Comparison of ENCODE assay signal across 10 mouse cellular contexts in the genomic region with DNA sequence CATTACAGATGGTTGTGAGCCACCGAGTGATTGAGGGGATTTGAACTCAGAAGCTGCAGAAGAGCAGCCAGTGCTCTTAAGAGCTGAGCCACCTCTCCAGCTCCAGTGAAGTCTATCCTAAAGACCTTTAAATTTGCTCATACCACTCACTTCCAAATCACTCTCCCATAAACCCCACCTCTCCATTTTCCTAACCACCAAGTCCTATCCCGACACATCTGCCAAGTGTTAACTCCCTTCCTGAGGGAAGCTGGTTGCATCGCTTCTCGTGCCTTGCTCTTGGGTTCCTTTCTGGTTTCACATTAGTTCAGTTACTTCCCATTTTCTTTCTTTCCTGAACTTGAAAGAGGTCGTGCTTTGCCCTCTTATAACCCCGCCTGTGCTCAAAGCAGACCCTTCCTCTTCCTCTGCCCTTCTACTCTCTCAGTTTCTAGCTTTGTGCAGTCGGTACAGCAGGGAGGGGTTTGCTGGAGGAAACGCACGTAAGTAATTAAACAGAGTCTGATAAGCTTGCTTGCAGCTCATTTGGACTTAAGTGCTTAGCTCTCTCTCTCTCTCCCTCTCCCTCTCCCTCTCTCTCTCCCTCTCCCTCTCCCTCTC.
DNase-seq lines count a peak whose midpoint lies in the region; ATAC-seq and TF ChIP-seq lines count a peak whose summit lies in the region.
"Had no signal": no experiment of that assay in that cellular context is flagged by ENCODE, and none has a peak within 500 bp of the region (broad histone marks: within the 10 kb centered on the region; RNA-seq: fewer than 3 reads in every experiment).

No protein-coding gene starts in this region.

- H3K27ac ChIP-seq in embryonic facial prominence, embryonic 11.5 days (replicated peaks; ENCODE audit: low read depth, low read length): no peak overlapping the region
- H3K27ac ChIP-seq in embryonic facial prominence, embryonic 10.5 days (replicated peaks): no peak overlapping the region
- H3K27ac ChIP-seq in kidney, embryonic 16.5 days (ENCODE audit: low read length): no peak overlapping the region
- H3K27ac ChIP-seq in brown adipose tissue, adult 24 weeks (replicated peaks; ENCODE audit: low read depth, low read length): no peak overlapping the region
- no peak overlapping the region for H3K27ac ChIP-seq in liver, postnatal 0 days (ENCODE audit: low read depth)

- ATAC-seq in embryonic facial prominence, embryonic 11.5 days (replicated peaks; ENCODE audit: insufficient number of reproducible peaks, low FRiP score, low TSS enrichment, low read depth): no peak
- no peak for ATAC-seq in kidney, embryonic 16.5 days (ENCODE audit: low FRiP score, low TSS enrichment)
- ATAC-seq in liver, postnatal 0 days: peak; percentile 45

- TF ChIP-seq EP300 in liver, postnatal 0 days (IDR thresholded peaks at IDR 0.05; ENCODE audit: low read depth): no peak

- H3K4me2 ChIP-seq in embryonic facial prominence, embryonic 11.5 days (ENCODE audit: low read depth, low read length): no peak overlapping the region; the same call in 1 of the 2 replicates
- H3K4me2 ChIP-seq in kidney, embryonic 16.5 days (replicated peaks; ENCODE audit: low read depth, low read length): peak overlapping the region; percentile 34; the same call in 1 of the 2 replicates
- H3K4me2 ChIP-seq in liver, postnatal 0 days (ENCODE audit: low read depth, low read length): peak overlapping the region; percentile 35

- H3K36me3 ChIP-seq in embryonic facial prominence, embryonic 11.5 days (replicated peaks; ENCODE audit: control insufficient read depth, insufficient read depth, low read depth, low read length): no peaks in the 10 kb centered on the region
- H3K36me3 ChIP-seq in embryonic facial prominence, embryonic 10.5 days (replicated peaks): no peaks in the 10 kb centered on the region
- no peaks in the 10 kb centered on the region for H3K36me3 ChIP-seq in kidney, embryonic 16.5 days (ENCODE audit: insufficient read depth, low read length)
- H3K36me3 ChIP-seq in liver, postnatal 0 days (replicated peaks; ENCODE audit: insufficient read depth, low read length): no peaks in the 10 kb centered on the region
- H3K36me3 ChIP-seq: hindbrain, embryonic 10.5 days; midbrain, embryonic 10.5 days had no signal

- no peaks in the 10 kb centered on the region for H3K9me3 ChIP-seq in embryonic facial prominence, embryonic 11.5 days (replicated peaks; ENCODE audit: control insufficient read depth, low read length)
- H3K9me3 ChIP-seq in embryonic facial prominence, embryonic 10.5 days: no peaks in the 10 kb centered on the region
- no peaks in the 10 kb centered on the region for H3K9me3 ChIP-seq in kidney, embryonic 16.5 days (ENCODE audit: low read length)
- no peaks in the 10 kb centered on the region for H3K9me3 ChIP-seq in liver, postnatal 0 days (ENCODE audit: low read length)
- H3K9me3 ChIP-seq: hindbrain, embryonic 10.5 days; midbrain, embryonic 10.5 days had no signal

- H3K27me3 ChIP-seq in embryonic facial prominence, embryonic 11.5 days (ENCODE audit: control insufficient read depth, insufficient read depth, low read length): no peaks in the 10 kb centered on the region
- no peaks in the 10 kb centered on the region for H3K27me3 ChIP-seq in embryonic facial prominence, embryonic 10.5 days (replicated peaks; ENCODE audit: low read depth, poor library complexity, severe bottlenecking)
- H3K27me3 ChIP-seq in kidney, embryonic 16.5 days (ENCODE audit: insufficient read depth, low read length): no peaks in the 10 kb centered on the region
- H3K27me3 ChIP-seq in liver, postnatal 0 days (ENCODE audit: insufficient read depth, low read length): no peaks in the 10 kb centered on the region

- intact Hi-C loops in left cerebral cortex, postnatal 14 days (cut with DNase I): no loop called here

- H3K4me3 ChIP-seq in embryonic facial prominence, embryonic 11.5 days (ENCODE audit: low read depth, low read length): no peak overlapping the region
- H3K4me3 ChIP-seq in embryonic facial prominence, embryonic 10.5 days: no peak overlapping the region
- no peak overlapping the region for H3K4me3 ChIP-seq in kidney, embryonic 16.5 days (ENCODE audit: low read length)
- peak overlapping the region; percentile 46 for H3K4me3 ChIP-seq in brown adipose tissue, adult 24 weeks (ENCODE audit: insufficient read depth, low read depth, low read length)
- peak overlapping the region; percentile 14; the same call in 1 of the 2 replicates for H3K4me3 ChIP-seq in liver, postnatal 0 days (ENCODE audit: low read depth, low read length)
- H3K4me3 ChIP-seq: hindbrain, embryonic 10.5 days; midbrain, embryonic 10.5 days had no signal

- no peak overlapping the region; the same call in 1 of the 2 replicates for H3K9ac ChIP-seq in embryonic facial prominence, embryonic 11.5 days (replicated peaks; ENCODE audit: low read length)
- no peak overlapping the region for H3K9ac ChIP-seq in kidney, embryonic 16.5 days (replicated peaks; ENCODE audit: low read length)
- H3K9ac ChIP-seq in liver, postnatal 0 days (replicated peaks): no peak overlapping the region

- no peak for TF ChIP-seq CTCF in liver, postnatal 0 days (IDR thresholded peaks at IDR 0.05; ENCODE audit: low read depth)

- H3K4me1 ChIP-seq in embryonic facial prominence, embryonic 11.5 days (ENCODE audit: control insufficient read depth, insufficient read depth, low read length): no peaks in the 10 kb centered on the region
- peaks cover 12% of the 10 kb centered on the region for H3K4me1 ChIP-seq in embryonic facial prominence, embryonic 10.5 days
- no peaks in the 10 kb centered on the region for H3K4me1 ChIP-seq in kidney, embryonic 16.5 days (ENCODE audit: insufficient read depth, low read length)
- no peaks in the 10 kb centered on the region for H3K4me1 ChIP-seq in brown adipose tissue, adult 24 weeks (ENCODE audit: control insufficient read depth, insufficient read depth, insufficient read length, low read length)
- H3K4me1 ChIP-seq in liver, postnatal 0 days (ENCODE audit: insufficient read depth): no peaks in the 10 kb centered on the region

- 41% methylated on average over 9 of the region's 9 CpGs for WGBS in embryonic facial prominence, embryonic 11.5 days
- 40% methylated on average over 9 of the region's 9 CpGs for WGBS in embryonic facial prominence, embryonic 10.5 days
- WGBS in kidney, embryonic 16.5 days: 44% methylated on average over 9 of the region's 9 CpGs
- 21% methylated on average over 9 of the region's 9 CpGs for WGBS in liver, postnatal 0 days (ENCODE audit: insufficient replicate concordance)

- peak; percentile 26 for DNase-seq in embryonic facial prominence, embryonic 11.5 days (ENCODE audit: low spot score)
- no peak for DNase-seq in embryonic facial prominence, embryonic 10.5 days (ENCODE audit: low spot score)
- no peak for DNase-seq in kidney, postnatal 10 days
- DNase-seq in liver, postnatal 0 days: no peak
- no peak for DNase-seq in embryo, embryonic 10.5 days (ENCODE audit: low spot score)
- DNase-seq in left cerebral cortex, postnatal 14 days (ENCODE audit: low spot score in 2 of 2): no peak

Comparison
In these comparisons a context has a peak if more than half of its experiments do, and no peak if none do; other contexts are left out.
1. H3K4me3 ChIP-seq: peak in brown adipose tissue, adult 24 weeks (single experiment) and liver, postnatal 0 days (single experiment); none in embryonic facial prominence, embryonic 11.5 days (single experiment), embryonic facial prominence, embryonic 10.5 days (single experiment) and kidney, embryonic 16.5 days (single experiment).